Mouse (Mus musculus) midbrain, embryonic 11.5 days (tissue): Measurements from ENCODE around the gene Cldn4. TPM values are rescaled to one million over a fixed set of nuclear protein-coding genes. Genes with fewer than 3 reads are reported as not detected.
A peak's percentile ranks its signal among the peaks of the same experiment; 100 is the strongest.

ENCODE experiments used
- ATAC-seq: fragments of 200-750 bp; cut with Nextera tagmentation; 2 replicates; pipeline ENCODE4 v1.8.0; 2017; ENCODE audit warnings: moderate TSS enrichment, moderate library complexity; ENCODE audit not compliant: low FRiP score
- DNase-seq: peaks from one replicate; pipeline ENCODE4 v3.0.0; 2015; ENCODE audit warnings: low spot score; ENCODE audit errors: missing footprints
- H3K27ac ChIP-seq: fragments of 300-500 bp; sonication (generic); 2 replicates; pipeline ENCODE4 v1.5.1; 2014; ENCODE audit warnings: low read depth, low read length
- H3K27me3 ChIP-seq: fragments of 300-500 bp; sonication (generic); 2 replicates; pipeline ENCODE4 v1.6.1; 2014; ENCODE audit warnings: mild to moderate bottlenecking, low read length, moderate library complexity, mixed read lengths; ENCODE audit not compliant: control insufficient read depth, insufficient read depth
- H3K36me3 ChIP-seq: fragments of 300-500 bp; sonication (generic); 2 replicates; pipeline ENCODE4 v1.6.1; 2014; ENCODE audit warnings: mild to moderate bottlenecking, low read length, moderate library complexity, mixed read lengths; ENCODE audit not compliant: control insufficient read depth, insufficient read depth
- H3K4me1 ChIP-seq: fragments of 300-500 bp; sonication (generic); 2 replicates; pipeline ENCODE4 v1.6.1; 2014; ENCODE audit warnings: low read length; ENCODE audit not compliant: control insufficient read depth, insufficient read depth
- H3K4me2 ChIP-seq: fragments of 300-500 bp; sonication (generic); 2 replicates; pipeline ENCODE4 v1.6.1; 2014; ENCODE audit warnings: mild to moderate bottlenecking, moderate library complexity
- H3K4me3 ChIP-seq: fragments of 300-500 bp; sonication (generic); 2 replicates; pipeline ENCODE4 v1.5.1; 2014; ENCODE audit warnings: low read depth, low read length
- H3K9ac ChIP-seq: fragments of 300-500 bp; sonication (generic); 2 replicates; pipeline ENCODE4 v1.6.1; 2014; ENCODE audit warnings: low read length
- H3K9me3 ChIP-seq: fragments of 300-500 bp; sonication (generic); 2 replicates; pipeline ENCODE4 v1.6.1; 2016; ENCODE audit warnings: low read length; ENCODE audit not compliant: control insufficient read depth
- WGBS: fragments of 180-500 bp; shearing (Covaris S2); extraction: QIAGEN DNeasy Blood & Tissue Kit; methylation state at CpG from one replicate; pipeline ENCODE4 v1.1.7; 2014; 5-methylcytosine and 5-hydroxymethylcytosine counted together
- polyA plus RNA-seq: library from polyadenylated mRNA; unstranded; fragments of >200 nt; fragmentation: Nextera tagmentation; extraction: Ambion mirVana; gene quantifications from 2 replicates; pipeline ENCODE4 v1.2.1, GENCODE M21; 2014

Gene Cldn4
- polyA plus RNA-seq, 1 experiment from 2014 or later, result 2.5 TPM

DNA sequence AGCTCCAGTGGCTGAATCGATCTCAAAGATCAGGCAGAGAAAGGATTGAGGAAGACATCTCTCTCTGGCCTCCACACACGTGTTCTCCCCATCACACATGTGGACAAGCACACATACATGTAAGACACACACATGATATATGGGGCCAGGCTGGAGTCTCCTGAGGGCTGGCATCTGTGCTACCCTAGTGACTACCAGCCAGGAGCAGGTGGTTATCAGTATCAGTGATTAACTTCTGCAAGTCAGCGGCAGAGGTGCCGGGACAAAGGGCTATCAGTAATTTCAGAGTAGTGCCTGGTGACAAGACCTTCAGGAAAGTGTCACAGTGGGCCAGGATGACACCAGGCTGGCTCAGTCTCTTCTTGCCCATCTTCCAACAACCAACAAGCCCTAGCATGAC lies 33.0 kb downstream of the Cldn4 start:
- Histone ChIP-seq H3K36me3 (no peaks in the 10 kb centered on the region), H3K27me3 (no peaks in the 10 kb centered on the region), H3K4me2 (no peak overlapping the region), H3K9me3 (no peaks in the 10 kb centered on the region), H3K4me1 (no peaks in the 10 kb centered on the region), H3K4me3 (no peak overlapping the region), H3K27ac (no peak overlapping the region), H3K9ac (no peak overlapping the region)
- ATAC-seq, result no peak
- 85% methylated on average over 4 of the region's 4 CpGs for WGBS
- no peak for DNase-seq

DNA sequence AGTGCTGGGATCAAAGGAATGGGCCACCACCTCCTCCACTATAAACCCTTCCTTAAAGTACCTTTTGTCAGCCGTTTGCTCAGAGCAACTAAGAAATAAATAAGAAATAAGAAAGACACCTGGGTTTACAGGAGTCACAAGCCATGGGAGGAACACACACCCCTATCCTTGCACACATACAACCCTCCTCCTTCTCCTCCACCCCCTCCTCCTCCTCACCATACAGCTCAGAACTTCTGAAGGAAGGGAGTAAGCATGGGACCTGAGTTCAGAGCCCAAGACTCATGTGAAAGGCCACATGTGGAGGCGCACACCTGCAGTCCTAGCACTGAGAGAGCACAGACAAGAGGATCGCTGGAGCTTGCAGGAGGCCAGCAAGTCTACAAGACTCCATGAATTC lies 33.4 kb downstream of the Cldn4 start:
- Histone ChIP-seq H3K9ac (no peak overlapping the region), H3K27me3 (no peaks in the 10 kb centered on the region), H3K4me2 (no peak overlapping the region), H3K9me3 (no peaks in the 10 kb centered on the region), H3K4me1 (no peaks in the 10 kb centered on the region), H3K27ac (no peak overlapping the region), H3K4me3 (no peak overlapping the region), H3K36me3 (no peaks in the 10 kb centered on the region)
- no peak for DNase-seq
- ATAC-seq, result no peak
- 75% methylated on average over 3 of the region's 3 CpGs for WGBS

GRCm38 (mm10) chr5:134911901-134912300 lies 34.8 kb downstream of the Cldn4 start:
- ATAC-seq (no peak), DNase-seq (no peak)
- Histone ChIP-seq H3K36me3 (no peaks in the 10 kb centered on the region), H3K4me3 (no peak overlapping the region), H3K9me3 (no peaks in the 10 kb centered on the region), H3K4me1 (no peaks in the 10 kb centered on the region), H3K4me2 (no peak overlapping the region), H3K9ac (no peak overlapping the region), H3K27me3 (no peaks in the 10 kb centered on the region), H3K27ac (no peak overlapping the region)
- 89% methylated on average over 2 of the region's 2 CpGs for whole genome bisulfite sequencing

DNA sequence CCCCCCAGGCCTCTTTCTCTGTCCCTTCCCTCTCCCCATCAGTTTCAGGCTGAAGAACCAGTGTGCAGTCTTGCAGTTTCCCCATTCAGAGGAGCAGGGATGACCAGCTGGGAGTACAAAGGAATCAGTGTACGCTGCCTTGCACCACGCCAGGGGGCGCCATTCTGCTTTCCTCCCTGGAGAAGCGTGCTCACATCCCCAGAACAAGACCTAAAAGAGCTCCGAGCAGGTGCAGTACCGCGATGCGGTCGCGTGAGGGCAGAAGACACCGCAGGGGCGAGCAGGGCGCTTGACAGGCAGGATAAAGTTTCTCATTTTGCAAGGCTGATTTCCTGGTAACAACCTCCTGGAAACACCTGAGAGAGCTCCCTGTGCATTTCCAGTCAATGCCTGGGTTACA lies 39.6 kb downstream of the Cldn4 start:
- DNase-seq (peak; percentile 97), ATAC-seq (peak; percentile 77; the same call in 1 of the 2 replicates)
- no peaks in the 10 kb centered on the region for H3K9me3 ChIP-seq
- no peak overlapping the region for H3K9ac ChIP-seq
- no peaks in the 10 kb centered on the region for H3K27me3 ChIP-seq
- H3K4me2 ChIP-seq, result no peak overlapping the region
- no peak overlapping the region for H3K27ac ChIP-seq
- WGBS, result under 1% methylated on average over 13 of the region's 13 CpGs
- H3K4me3 ChIP-seq, result no peak overlapping the region
- no peaks in the 10 kb centered on the region for H3K4me1 ChIP-seq
- no peaks in the 10 kb centered on the region for H3K36me3 ChIP-seq

GRCm38 (mm10) chr5:134906633-134907032 lies 40.1 kb downstream of the Cldn4 start, which contains the start of gene Tmem270:
Gene Tmem270 (minus strand): TSS chr5:134906733.
- Histone ChIP-seq H3K27me3 (no peaks in the 10 kb centered on the region), H3K4me2 (no peak within 1 kb of the TSS), H3K4me1 (no peaks in the 10 kb centered on the region), H3K4me3 (no peak within 1 kb of the TSS), H3K9ac (no peak within 1 kb of the TSS), H3K9me3 (no peaks in the 10 kb centered on the region), H3K36me3 (no peaks in the 10 kb centered on the region), H3K27ac (no peak within 1 kb of the TSS)
- ATAC-seq (no peak), DNase-seq (no peak)
- 63% methylated on average over 6 of the region's 6 CpGs for WGBS

DNA sequence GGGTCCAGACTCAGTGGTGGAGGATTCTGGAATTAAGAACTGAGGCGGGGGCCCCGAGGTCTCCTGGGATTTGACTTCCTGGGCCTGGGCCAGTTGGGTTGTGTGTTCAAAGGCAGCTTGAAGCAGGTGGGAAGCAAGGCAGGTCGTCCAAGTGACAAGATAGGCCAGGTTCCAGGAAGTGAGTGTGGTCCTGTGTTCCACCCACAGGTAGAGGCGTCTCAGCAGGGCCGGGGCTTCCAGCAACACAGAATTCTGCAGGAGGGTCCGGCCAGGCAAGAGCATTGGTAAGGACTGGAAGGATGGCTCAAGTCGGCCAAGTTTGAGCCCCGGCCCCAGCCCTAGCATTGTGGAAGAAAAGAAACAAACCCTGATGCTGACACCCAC lies 45.1 kb downstream of the Cldn4 start:
- no peak for ATAC-seq
- Histone ChIP-seq H3K9ac (no peak overlapping the region), H3K4me1 (no peaks in the 10 kb centered on the region), H3K36me3 (no peaks in the 10 kb centered on the region), H3K9me3 (no peaks in the 10 kb centered on the region), H3K27ac (no peak overlapping the region), H3K4me3 (no peak overlapping the region), H3K27me3 (no peaks in the 10 kb centered on the region), H3K4me2 (no peak overlapping the region)
- no peak for DNase-seq
- 70% methylated on average over 8 of the region's 8 CpGs for WGBS

DNA sequence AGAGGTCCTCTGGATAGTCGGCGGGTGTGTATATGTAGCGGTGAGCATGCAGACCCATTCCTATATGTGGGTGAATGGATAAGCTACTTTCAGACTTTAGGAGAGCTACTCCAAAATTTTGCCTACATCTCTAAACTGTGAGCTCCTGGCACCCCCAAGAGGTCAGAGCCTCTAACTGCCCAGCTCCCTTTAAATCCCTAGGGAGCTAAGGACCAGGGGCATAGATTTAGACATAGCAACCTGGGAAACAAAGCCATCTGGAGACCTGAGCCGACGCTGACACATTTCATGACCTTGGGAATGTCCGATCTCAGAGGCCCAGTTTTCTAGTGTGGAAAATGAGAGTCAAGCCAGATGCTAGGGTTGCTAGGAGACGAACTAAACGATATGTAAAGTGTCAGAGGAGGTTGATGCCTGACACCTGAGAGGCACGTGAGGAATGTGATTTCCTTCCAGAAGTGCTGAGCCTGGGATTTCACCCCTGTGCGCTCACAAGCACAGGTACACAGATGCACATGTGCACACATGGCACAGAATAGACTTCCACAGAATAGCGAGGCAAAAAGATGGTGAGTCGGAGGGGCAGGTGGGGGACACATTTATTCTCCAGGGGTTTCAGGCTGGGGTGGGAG lies 45.6 kb downstream of the Cldn4 start:
- no peak for DNase-seq

DNA sequence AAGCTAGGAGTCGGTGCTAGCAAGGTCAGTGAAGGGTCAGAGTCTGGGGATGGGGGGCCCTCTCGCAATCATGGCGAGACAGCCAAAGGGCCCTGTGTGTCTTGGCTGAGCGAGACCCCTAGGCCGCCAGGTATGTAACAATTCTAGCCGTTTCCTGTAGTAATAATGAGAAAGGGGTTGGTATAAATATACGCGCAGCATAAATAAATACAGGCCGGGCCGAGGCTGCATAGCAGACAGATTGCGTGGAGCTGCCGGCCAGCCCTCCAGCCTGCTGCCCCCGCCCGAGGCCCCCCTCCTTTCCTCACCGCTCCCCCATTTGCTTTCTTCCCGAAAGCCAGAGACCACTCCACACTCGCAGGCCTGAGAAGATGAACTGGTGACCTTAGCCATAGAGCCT lies 49.1 kb downstream of the Cldn4 start:
- H3K9me3 ChIP-seq, result no peaks in the 10 kb centered on the region
- H3K9ac ChIP-seq, result no peak overlapping the region
- H3K27me3 ChIP-seq, result no peaks in the 10 kb centered on the region
- H3K4me2 ChIP-seq, result no peak overlapping the region
- ATAC-seq (no peak), DNase-seq (no peak)
- no peak overlapping the region for H3K27ac ChIP-seq
- no peaks in the 10 kb centered on the region for H3K36me3 ChIP-seq
- no peaks in the 10 kb centered on the region for H3K4me1 ChIP-seq
- 80% methylated on average over 17 of the region's 17 CpGs for WGBS
- no peak overlapping the region for H3K4me3 ChIP-seq

More for the DNA sequence above, 45.6 kb downstream of the Cldn4 start:
- WGBS, result 55% methylated on average over 12 of the region's 12 CpGs
- Histone ChIP-seq H3K4me1 (no peaks in the 10 kb centered on the region), H3K4me2 (no peak overlapping the region), H3K27me3 (no peaks in the 10 kb centered on the region), H3K36me3 (no peaks in the 10 kb centered on the region), H3K9ac (no peak overlapping the region), H3K9me3 (no peaks in the 10 kb centered on the region), H3K4me3 (no peak overlapping the region), H3K27ac (no peak overlapping the region)
- ATAC-seq, result no peak

GRCm38 (mm10) chr5:134896965-134897364 lies 49.8 kb downstream of the Cldn4 start:
- Histone ChIP-seq H3K9ac (no peak overlapping the region), H3K4me3 (no peak overlapping the region), H3K27ac (no peak overlapping the region), H3K9me3 (no peaks in the 10 kb centered on the region), H3K27me3 (no peaks in the 10 kb centered on the region), H3K36me3 (no peaks in the 10 kb centered on the region), H3K4me2 (no peak overlapping the region), H3K4me1 (no peaks in the 10 kb centered on the region)
- WGBS, result 84% methylated on average over 8 of the region's 8 CpGs
- DNase-seq (no peak), ATAC-seq (no peak)
